Mouse (Mus musculus) ES-E14 (cell line): ENCODE results near the gene Nova2.

Experiments used
- CHD2 ChIP-seq: IDR thresholded peaks from 2 replicates; pipeline ENCODE4 v1.6.1; 2014; ENCODE audit warnings: mild to moderate bottlenecking, low read depth, low read length, inconsistent platforms
- HCFC1 ChIP-seq: IDR thresholded peaks from 2 replicates; pipeline ENCODE4 v1.6.1; 2012; ENCODE audit warnings: low read length, inconsistent platforms, borderline replicate concordance; ENCODE audit not compliant: insufficient read depth
- MAFK ChIP-seq: IDR thresholded peaks from 2 replicates; pipeline ENCODE4 v1.6.1; 2014; ENCODE audit warnings: mild to moderate bottlenecking, low read depth, low read length, inconsistent platforms; ENCODE audit not compliant: insufficient read depth
- ZC3H11A ChIP-seq: IDR thresholded peaks from 2 replicates; pipeline ENCODE4 v1.6.1; 2012; ENCODE audit warnings: low read depth, mild to moderate bottlenecking, inconsistent platforms, low read length, borderline replicate concordance
- ZNF384 ChIP-seq: IDR thresholded peaks from 2 replicates; pipeline ENCODE4 v1.6.1; 2012; ENCODE audit warnings: low read depth, low read length, inconsistent platforms

GRCm38 (mm10) chr7:18904971-18905370 lies 20.7 kb upstream of the Nova2 start:
- TF ChIP-seq MAFK (no peak), HCFC1 (no peak), ZNF384 (no peak), ZC3H11A (no peak), CHD2 (no peak)
